Mouse (Mus musculus): ENCODE data around the gene Lce1k.

Gene Lce1k

GRCm38 (mm10) chr3:92807791-92808190 is at the start of gene Lce1k:
Gene Lce1k (minus strand): TSS chr3:92807891.
- no peak for TF ChIP-seq GATA4 (IDR thresholded peaks at IDR 0.05; ENCODE audit: insufficient replicate concordance, low read length)

- TF ChIP-seq GATA4 (IDR thresholded peaks at IDR 0.05; ENCODE audit: insufficient replicate concordance, low read length), result no peak
Observed at GRCm38 (mm10) chr3:92851186-92851585, 43.5 kb upstream of the Lce1k start, which contains the start of gene Lce1l. Gene Lce1l (minus strand): TSS chr3:92851286.

- no peak for TF ChIP-seq GATA4 (IDR thresholded peaks at IDR 0.05; ENCODE audit: insufficient replicate concordance, low read length)
Observed at GRCm38 (mm10) chr3:92827108-92827507, 19.4 kb upstream of the Lce1k start, which contains the start of gene Kprp. Gene Kprp (minus strand): TSS chr3:92827247.

- no peak for TF ChIP-seq GATA4 (IDR thresholded peaks at IDR 0.05; ENCODE audit: insufficient replicate concordance, low read length)
Observed at GRCm38 (mm10) chr3:92825808-92826207, 18.1 kb upstream of the Lce1k start.

- no peak for TF ChIP-seq GATA4 (IDR thresholded peaks at IDR 0.05; ENCODE audit: insufficient replicate concordance, low read length)
Observed at GRCm38 (mm10) chr3:92815581-92815980, 7.9 kb upstream of the Lce1k start.

GRCm38 (mm10) chr3:92790414-92790813 is 17.3 kb downstream of the Lce1k start, which contains the start of gene Lce1j:
Gene Lce1j (minus strand): TSS chr3:92790514.
- no peak for TF ChIP-seq GATA4 (IDR thresholded peaks at IDR 0.05; ENCODE audit: insufficient replicate concordance, low read length)

- TF ChIP-seq GATA4 (IDR thresholded peaks at IDR 0.05; ENCODE audit: insufficient replicate concordance, low read length), result no peak
Observed at GRCm38 (mm10) chr3:92778799-92779198, 28.9 kb downstream of the Lce1k start, which contains the start of gene Lce1i. Gene Lce1i (minus strand): TSS chr3:92778899.

GRCm38 (mm10) chr3:92771573-92771972 is 36.1 kb downstream of the Lce1k start:
- no peak for TF ChIP-seq GATA4 (IDR thresholded peaks at IDR 0.05; ENCODE audit: insufficient replicate concordance, low read length)

- TF ChIP-seq GATA4 (IDR thresholded peaks at IDR 0.05; ENCODE audit: insufficient replicate concordance, low read length), result no peak
Observed at GRCm38 (mm10) chr3:92764965-92765364, 42.7 kb downstream of the Lce1k start, which contains the start of gene Lce1h. Gene Lce1h (minus strand): TSS chr3:92765065.
